Mouse (Mus musculus) kidney, postnatal 10 days (tissue): Measurements from ENCODE around the gene Slc40a1.
A peak's percentile ranks its signal among the peaks of the same experiment; 100 is the strongest.

Experiments used
- DNase-seq: peaks from one replicate; pipeline ENCODE4 v3.0.0; 2021; ENCODE audit warnings: mixed read lengths

Slc40a1 gene

GRCm38 (mm10) chr1:45926393-45926763 lies at the start of gene Slc40a1:
Gene Slc40a1 (minus strand): TSS chr1:45926523.
- DNase-seq = no peak

GRCm38 (mm10) chr1:45971314-45971713 lies 45.0 kb upstream of the Slc40a1 start:
- DNase-seq = no peak

DNA sequence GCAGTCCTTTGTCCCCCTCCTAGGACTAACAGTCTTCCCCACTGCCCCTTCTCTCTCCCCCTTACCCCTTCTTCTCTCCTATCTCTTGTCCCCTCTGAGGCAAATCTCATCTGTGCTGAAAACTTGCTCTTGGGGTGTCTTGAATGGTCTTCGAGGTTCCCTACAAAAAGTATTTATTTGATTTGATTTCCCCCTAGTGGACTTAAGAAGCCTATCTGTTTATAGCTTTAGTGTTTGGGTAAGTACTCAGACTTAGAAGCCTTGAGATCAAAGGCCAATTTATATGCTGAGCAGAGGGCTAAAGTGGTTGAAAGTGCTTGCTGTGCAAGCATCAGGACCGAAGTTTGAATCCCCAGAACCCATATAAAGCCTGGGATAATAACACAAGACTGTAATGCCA lies 22.7 kb upstream of the Slc40a1 start:
- no peak for DNase-seq

DNA sequence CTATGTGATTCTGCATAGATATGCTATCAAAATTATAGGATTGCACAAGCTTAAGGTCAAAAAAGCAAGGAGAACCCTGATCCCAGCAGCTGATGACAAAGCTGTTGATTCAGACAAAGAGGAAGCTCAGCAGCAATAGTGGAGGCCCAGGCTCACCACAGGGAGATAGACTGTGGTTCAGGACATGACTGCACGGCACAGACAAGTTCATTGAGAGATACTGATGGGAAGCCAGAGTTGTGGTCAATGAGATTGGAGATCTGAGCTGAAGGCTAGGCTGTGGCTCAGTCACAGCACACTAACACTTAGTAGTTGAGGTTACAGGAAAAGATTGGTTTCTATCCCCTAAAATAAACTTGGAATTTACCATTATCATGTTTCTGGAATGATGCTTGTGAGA lies 21.5 kb upstream of the Slc40a1 start:
- no peak for DNase-seq

DNA sequence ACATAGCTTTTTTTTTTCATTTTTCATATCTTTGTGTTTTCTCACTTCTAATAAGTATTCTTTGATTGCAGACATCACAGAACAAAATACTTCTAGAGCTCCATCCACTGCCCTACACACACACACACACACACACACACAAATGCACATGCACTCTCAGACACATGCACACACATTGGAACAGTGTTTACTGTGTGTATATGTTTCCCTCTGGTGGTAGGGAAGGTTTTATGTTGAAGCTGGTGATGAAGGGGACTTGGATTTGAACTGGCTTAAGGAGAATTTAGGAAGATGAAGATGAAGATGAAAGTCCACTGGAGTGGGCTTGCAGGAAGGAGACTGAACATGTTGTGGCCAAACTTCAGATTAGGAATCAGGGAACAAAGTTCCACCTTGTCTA lies 4.8 kb upstream of the Slc40a1 start:
- DNase-seq = no peak

DNA sequence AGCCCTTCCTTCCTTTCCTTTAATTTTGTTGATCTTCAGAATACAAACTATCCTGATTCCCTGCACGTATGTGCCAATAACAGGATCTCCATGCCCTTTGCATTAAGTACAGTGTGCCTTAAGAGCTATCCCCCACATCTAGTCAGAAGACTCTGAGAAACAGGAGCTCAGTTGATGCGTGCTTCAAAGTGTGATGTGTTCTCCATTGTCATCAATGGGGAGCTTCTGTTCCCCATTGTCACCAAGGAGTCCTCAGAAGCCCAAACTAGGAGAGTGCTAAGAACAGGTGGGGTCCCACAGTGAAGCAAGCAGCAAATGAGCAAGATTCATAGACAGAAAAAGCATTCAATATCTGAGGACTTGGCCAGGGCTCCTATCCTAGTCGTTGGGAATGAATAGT lies 588 bp upstream of the Slc40a1 start:
- no peak for DNase-seq

GRCm38 (mm10) chr1:45925500-45926392 lies 577 bp downstream of the Slc40a1 start:
- peak; percentile 93 for DNase-seq

DNA sequence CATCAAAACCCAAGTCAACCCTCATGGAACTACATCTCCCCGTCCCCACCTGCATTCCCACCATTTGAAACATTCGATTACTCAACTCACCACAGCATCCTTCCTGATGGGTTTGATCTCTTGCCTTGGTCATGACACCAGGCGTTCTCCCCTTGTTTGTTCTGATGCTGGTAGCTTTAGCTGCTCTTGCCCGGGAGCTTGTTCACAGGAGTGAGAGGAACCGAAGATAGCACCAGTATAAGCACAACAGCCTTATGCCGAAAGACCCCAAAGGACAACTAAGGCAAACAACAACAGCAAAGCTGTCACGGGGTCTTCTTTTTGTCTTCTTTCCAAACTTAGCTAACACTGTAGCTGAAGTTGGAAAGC lies 1.2 kb downstream of the Slc40a1 start:
- DNase-seq = no peak

- DNase-seq = no peak
Measured at GRCm38 (mm10) chr1:45924516-45924915, 1.8 kb downstream of the Slc40a1 start.

DNA sequence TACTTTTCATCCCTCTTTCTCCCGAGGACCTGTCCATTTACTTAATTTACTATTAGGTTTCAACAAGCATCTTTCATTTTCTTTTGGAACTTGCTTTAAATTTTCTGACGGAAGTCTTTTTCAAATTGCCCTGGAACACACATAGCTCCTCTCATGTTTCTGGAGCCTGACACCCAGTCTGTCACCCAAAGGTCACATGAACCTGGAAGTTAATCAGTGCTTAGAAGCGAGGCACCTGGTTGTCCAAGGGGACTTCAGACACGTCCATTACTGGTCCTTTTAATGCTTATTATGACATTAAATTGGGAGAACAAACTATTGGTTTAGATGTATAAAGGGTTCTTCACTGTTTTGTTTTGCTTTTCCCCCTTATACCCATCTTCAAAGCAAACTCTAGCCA lies 3.0 kb downstream of the Slc40a1 start:
- DNase-seq = no peak

GRCm38 (mm10) chr1:45920703-45921102 lies 5.6 kb downstream of the Slc40a1 start:
- no peak for DNase-seq

GRCm38 (mm10) chr1:45919752-45920151 lies 6.6 kb downstream of the Slc40a1 start:
- no peak for DNase-seq

- DNase-seq = no peak
Measured at GRCm38 (mm10) chr1:45917136-45917803, 9.1 kb downstream of the Slc40a1 start.

GRCm38 (mm10) chr1:45916174-45916573 lies 10.1 kb downstream of the Slc40a1 start:
- no peak for DNase-seq

DNA sequence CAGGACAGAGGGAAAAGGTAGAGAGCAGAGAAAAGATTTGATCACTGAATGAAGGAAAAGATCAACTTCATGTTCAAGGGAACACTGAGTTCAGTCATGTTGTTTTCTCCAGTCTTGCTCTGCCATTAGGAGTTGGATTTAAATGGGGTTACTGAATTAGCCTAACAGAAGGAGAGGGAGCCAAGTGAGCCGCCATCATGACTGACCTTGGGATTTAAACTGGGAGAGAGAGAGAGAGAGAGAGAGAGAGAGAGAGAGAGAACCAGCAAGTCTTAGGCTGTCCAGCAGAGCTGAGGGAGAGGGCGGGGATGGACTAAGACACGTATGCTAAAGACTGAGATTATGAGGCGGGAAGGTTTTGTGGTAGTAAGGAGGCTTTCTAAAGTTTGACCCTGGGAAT lies 12.1 kb downstream of the Slc40a1 start:
- DNase-seq = no peak

DNA sequence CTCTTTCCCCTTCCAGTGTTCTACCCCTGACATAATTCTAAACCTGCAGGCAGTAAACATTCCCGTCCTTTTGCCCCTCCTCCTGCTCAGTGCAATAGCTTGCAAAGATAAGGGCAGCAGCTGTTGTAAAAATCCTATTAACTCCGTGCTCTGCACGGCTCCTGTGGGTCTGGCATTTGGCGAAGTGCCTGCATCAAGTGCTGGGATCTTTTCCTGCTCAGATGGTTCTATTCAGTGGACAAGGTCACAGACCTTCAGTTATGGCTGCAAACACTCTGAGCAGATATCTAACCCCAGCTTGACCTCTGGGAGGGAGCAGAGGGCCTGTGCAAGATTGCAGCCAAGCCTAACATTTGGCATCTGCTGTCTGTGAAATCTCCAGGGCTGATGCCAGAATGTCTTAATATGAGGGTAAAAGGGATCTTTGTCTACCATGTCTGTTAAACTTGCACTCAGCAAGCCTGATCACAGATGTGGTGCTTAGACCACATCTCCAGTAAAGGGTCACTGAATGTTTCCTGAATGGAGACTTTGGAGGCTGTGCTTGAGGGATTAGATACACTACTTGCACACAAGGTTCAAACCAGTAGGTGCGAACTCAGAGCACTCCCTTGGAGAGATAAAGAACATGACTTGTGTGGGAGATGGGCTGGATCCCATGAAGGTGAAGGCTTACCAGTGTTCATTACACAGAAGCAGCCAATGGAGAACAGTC lies 21.1 kb downstream of the Slc40a1 start:
- peak; percentile 85 for DNase-seq

DNA sequence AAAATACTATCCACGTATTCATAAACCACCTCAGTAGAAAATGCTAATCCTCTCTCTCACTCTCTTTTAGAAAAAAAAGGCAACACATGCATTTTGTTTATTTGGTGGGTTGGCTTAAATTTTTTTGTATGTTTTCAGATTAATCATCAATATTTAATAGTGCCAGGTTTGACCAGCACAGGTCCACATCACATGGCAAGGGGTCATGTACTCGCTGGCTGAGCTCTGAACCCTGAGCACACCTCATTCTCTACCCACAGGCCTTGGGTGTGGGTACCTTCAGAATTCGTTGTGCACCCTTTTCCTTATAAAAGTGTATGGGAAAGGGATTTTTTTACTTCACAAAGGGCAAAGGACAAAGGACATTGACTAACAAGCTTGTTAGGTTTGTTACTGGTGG lies 22.2 kb downstream of the Slc40a1 start:
- no peak for DNase-seq

DNA sequence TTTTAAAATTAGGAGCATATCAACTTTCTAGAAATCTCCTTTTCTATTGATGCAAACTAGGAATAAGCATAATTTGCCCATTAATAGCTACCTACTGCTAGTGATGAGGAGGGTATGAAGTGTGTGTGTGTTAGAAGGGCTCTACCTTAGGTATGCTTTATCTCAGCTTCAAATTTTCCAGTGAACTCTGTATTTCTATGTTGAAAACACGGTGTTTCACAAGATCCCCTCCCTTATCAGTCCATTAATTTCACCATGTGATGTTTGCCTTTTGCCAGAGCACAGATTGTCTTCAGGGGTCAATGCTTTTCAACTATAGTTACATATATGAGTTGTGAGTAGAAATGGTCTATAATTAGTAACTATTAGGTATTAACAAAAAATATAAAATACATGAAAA lies 28.3 kb downstream of the Slc40a1 start:
- DNase-seq = no peak

DNA sequence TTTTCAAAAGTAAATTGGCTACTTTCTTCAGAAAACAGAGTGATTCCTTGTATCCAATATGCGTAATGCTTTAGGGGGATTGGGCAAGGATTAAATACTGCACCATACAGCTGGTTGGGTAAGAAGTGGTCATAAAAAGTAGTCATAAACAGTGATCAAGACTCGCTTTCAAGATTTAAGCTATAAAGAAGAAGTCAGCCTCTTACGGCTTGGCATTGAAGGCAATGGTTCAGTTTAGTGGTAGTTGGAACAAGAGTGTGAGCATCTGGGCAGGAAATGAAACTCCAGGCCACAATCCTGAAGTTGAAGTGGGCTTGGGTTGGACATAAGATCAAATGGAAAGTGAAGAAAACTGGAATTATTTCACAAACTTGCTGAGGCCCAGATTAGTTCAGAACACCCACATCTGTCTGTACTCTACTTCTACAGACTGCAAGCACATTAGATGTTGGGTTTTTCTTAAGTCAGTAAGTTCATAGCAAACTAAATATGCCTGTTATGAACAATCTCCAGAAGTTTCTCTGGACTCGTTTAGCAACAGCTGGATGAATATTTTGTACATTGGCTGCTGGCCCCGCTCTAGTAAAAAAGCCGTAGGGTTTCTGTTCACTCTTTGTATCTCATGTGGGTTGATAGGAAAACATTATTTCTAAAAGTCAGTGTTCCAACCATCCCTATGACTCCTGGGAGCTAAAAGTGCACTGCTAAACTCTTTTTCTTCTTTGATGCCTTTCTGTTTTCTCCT lies 32.0 kb downstream of the Slc40a1 start:
- DNase-seq = no peak

DNA sequence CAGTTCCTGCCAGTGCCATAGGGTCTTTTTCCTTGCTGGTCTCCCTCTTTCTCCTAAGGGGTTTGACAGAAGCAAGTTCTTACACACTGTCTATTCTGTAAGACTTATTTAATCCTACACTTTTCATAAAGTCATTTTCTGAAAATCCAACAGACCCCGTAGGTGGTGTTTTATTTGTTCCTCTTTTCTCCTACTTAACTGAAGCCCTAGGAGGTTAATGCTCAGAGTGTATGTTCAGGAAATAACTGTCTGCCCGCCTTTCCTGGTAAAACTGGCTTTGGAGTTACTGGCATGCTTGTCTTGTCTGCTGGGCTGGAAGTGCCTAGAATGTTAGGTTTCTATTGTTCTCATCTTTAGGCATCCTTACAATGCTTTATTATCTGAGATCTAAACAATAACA lies 34.3 kb downstream of the Slc40a1 start:
- DNase-seq = no peak

GRCm38 (mm10) chr1:45890173-45890572 lies 36.1 kb downstream of the Slc40a1 start, which contains the start of gene Gm5269:
Gene Gm5269 (minus strand): TSS chr1:45890273.
- no peak for DNase-seq

DNA sequence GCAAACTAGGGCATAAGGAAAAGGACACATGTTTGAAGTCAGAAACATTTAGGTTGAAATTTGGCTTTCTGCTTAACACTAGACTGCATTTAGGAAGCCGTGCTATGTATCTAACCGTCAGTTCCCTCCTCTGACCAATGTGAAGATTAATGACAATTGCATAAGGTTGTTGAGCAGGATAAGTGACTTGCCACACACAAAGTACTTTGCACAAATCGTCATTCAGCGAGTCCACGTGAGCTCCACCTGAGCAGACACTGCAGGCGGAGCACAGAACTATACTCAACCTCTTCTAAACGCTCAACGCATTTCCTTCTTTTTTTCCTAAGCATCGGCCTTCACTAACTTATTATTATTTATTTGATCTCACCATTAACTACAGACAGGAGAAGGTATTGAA lies 39.5 kb downstream of the Slc40a1 start:
- no peak for DNase-seq

DNA sequence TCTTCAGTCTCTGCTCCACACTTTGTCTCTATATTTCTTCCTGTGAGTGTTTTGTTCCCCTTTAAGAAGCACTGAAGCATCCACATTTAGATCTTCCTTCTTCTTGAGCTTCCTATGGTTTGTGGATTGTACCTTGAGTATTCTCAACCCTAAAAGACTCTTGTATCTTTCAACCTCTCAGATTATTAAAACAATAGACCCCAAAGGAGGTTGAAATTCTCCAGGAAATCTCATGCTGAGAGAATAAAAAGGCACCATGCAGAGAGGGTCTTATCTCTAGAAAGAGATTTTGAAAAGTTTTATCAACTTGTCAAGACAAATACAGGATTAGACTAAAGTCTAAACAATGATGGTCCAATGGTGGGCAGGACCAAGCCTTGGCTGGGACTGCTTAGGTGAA lies 42.9 kb downstream of the Slc40a1 start:
- DNase-seq = no peak
